In genomic region chr8:3418101-3418500, GRCm38 (mm10) we compare ENCODE assay signal across 9 mouse cellular contexts. TPM values are rescaled to one million over a fixed set of nuclear protein-coding genes. Genes with fewer than 3 reads are reported as not detected.
DNase-seq lines count a peak whose midpoint lies in the region; ATAC-seq and TF ChIP-seq lines count a peak whose summit lies in the region.
"Had no signal": no experiment of that assay in that cellular context is flagged by ENCODE, and none has a peak within 500 bp of the region (broad histone marks: within the 10 kb centered on the region; RNA-seq: fewer than 3 reads in every experiment).

No protein-coding gene starts in this region.

- 88% methylated on average over 1 of the region's 1 CpGs for WGBS in hindbrain, embryonic 10.5 days
- 87% methylated on average over 1 of the region's 1 CpGs for WGBS in hindbrain, embryonic 13.5 days
- 71% methylated on average over 1 of the region's 1 CpGs for WGBS in embryonic facial prominence, embryonic 14.5 days
- WGBS in liver, postnatal 0 days (ENCODE audit: insufficient replicate concordance) = 96% methylated on average over 1 of the region's 1 CpGs
- 96% methylated on average over 1 of the region's 1 CpGs for WGBS in hindbrain, embryonic 14.5 days

- H3K4me3 ChIP-seq in hindbrain, embryonic 10.5 days = peak overlapping the region; percentile 3; the same call in 1 of the 2 replicates
- H3K4me3 ChIP-seq in hindbrain, embryonic 13.5 days = no peak overlapping the region
- no peak overlapping the region for H3K4me3 ChIP-seq in ES-Bruce4 (ENCODE audit: low read depth, low read length)
- no peak overlapping the region for H3K4me3 ChIP-seq in embryonic facial prominence, embryonic 14.5 days (ENCODE audit: low read depth, low read length)
- H3K4me3 ChIP-seq in liver, postnatal 0 days (ENCODE audit: low read depth, low read length) = no peak overlapping the region
- H3K4me3 ChIP-seq in hindbrain, embryonic 14.5 days (replicated peaks; ENCODE audit: low read length) = no peak overlapping the region

- peaks cover 58% of the 10 kb centered on the region for H3K4me1 ChIP-seq in hindbrain, embryonic 10.5 days (replicated peaks)
- H3K4me1 ChIP-seq in hindbrain, embryonic 13.5 days (replicated peaks) = peaks cover 49% of the 10 kb centered on the region
- H3K4me1 ChIP-seq in ES-Bruce4 (ENCODE audit: control insufficient read depth, insufficient read depth, low read length) = peaks cover 18% of the 10 kb centered on the region
- H3K4me1 ChIP-seq in embryonic facial prominence, embryonic 14.5 days (ENCODE audit: control insufficient read depth, insufficient read depth, low read length) = peaks cover 6% of the 10 kb centered on the region
- peaks cover 29% of the 10 kb centered on the region for H3K4me1 ChIP-seq in liver, postnatal 0 days (ENCODE audit: insufficient read depth)
- peaks cover 17% of the 10 kb centered on the region for H3K4me1 ChIP-seq in hindbrain, embryonic 14.5 days (replicated peaks; ENCODE audit: control insufficient read depth, insufficient read depth, low read length)

- peaks cover 3% of the 10 kb centered on the region; the same call in 1 of the 2 replicates for H3K36me3 ChIP-seq in hindbrain, embryonic 10.5 days
- no peaks in the 10 kb centered on the region for H3K36me3 ChIP-seq in hindbrain, embryonic 13.5 days
- H3K36me3 ChIP-seq in ES-Bruce4 (ENCODE audit: control insufficient read depth, insufficient read depth, low read length, poor library complexity, severe bottlenecking) = 0 out of 2 replicates have a peak, but pooled peaks cover 10% of the 10 kb centered on the region
- no peaks in the 10 kb centered on the region for H3K36me3 ChIP-seq in embryonic facial prominence, embryonic 14.5 days (ENCODE audit: control insufficient read depth, insufficient read depth, low read length)
- H3K36me3 ChIP-seq in liver, postnatal 0 days (replicated peaks; ENCODE audit: insufficient read depth, low read length) = peaks cover 9% of the 10 kb centered on the region; the same call in 1 of the 2 replicates
- no peaks in the 10 kb centered on the region for H3K36me3 ChIP-seq in hindbrain, embryonic 14.5 days (replicated peaks; ENCODE audit: control insufficient read depth, insufficient read depth)

- no peaks in the 10 kb centered on the region for H3K9me3 ChIP-seq in hindbrain, embryonic 10.5 days
- H3K9me3 ChIP-seq in hindbrain, embryonic 13.5 days = no peaks in the 10 kb centered on the region
- no peaks in the 10 kb centered on the region for H3K9me3 ChIP-seq in ES-Bruce4 (replicated peaks; ENCODE audit: control insufficient read depth, insufficient read depth, low read length, poor library complexity, severe bottlenecking)
- H3K9me3 ChIP-seq in embryonic facial prominence, embryonic 14.5 days (ENCODE audit: control insufficient read depth, low read length) = no peaks in the 10 kb centered on the region
- no peaks in the 10 kb centered on the region for H3K9me3 ChIP-seq in liver, postnatal 0 days (ENCODE audit: low read length)
- no peaks in the 10 kb centered on the region for H3K9me3 ChIP-seq in hindbrain, embryonic 14.5 days (ENCODE audit: control insufficient read depth, low read length)
- H3K9me3 ChIP-seq: G1E had no signal

- H3K4me2 ChIP-seq in hindbrain, embryonic 13.5 days = no peak overlapping the region
- no peak overlapping the region for H3K4me2 ChIP-seq in embryonic facial prominence, embryonic 14.5 days (ENCODE audit: low read depth, low read length)
- H3K4me2 ChIP-seq in liver, postnatal 0 days (ENCODE audit: low read depth, low read length) = 0 out of 2 replicates have a peak overlapping the region, but pooled peaks have one; percentile 24
- no peak overlapping the region for H3K4me2 ChIP-seq in hindbrain, embryonic 14.5 days (replicated peaks)

- H3K9ac ChIP-seq in hindbrain, embryonic 13.5 days = no peak overlapping the region
- no peak overlapping the region for H3K9ac ChIP-seq in ES-Bruce4 (ENCODE audit: low read depth, poor library complexity, severe bottlenecking)
- H3K9ac ChIP-seq in embryonic facial prominence, embryonic 14.5 days (ENCODE audit: low read depth, low read length) = no peak overlapping the region
- no peak overlapping the region for H3K9ac ChIP-seq in liver, postnatal 0 days (replicated peaks)
- no peak overlapping the region for H3K9ac ChIP-seq in hindbrain, embryonic 14.5 days

- TF ChIP-seq EP300 in ES-Bruce4 (IDR thresholded peaks at IDR 0.05; ENCODE audit: insufficient read depth, low read depth, low read length) = no peak
- no peak for TF ChIP-seq EP300 in liver, postnatal 0 days (IDR thresholded peaks at IDR 0.05; ENCODE audit: low read depth)

- TF ChIP-seq POLR2A in ES-Bruce4 (IDR thresholded peaks at IDR 0.05; ENCODE audit: insufficient read depth, low read length) = no peak

- intact Hi-C loops in gastrocnemius, postnatal 36 days (cut with DNase I) = no loop called here

- no peaks in the 10 kb centered on the region; the same call in 1 of the 2 replicates for H3K27me3 ChIP-seq in hindbrain, embryonic 10.5 days (ENCODE audit: insufficient read depth, poor library complexity, severe bottlenecking)
- H3K27me3 ChIP-seq in hindbrain, embryonic 13.5 days = no peaks in the 10 kb centered on the region
- no peaks in the 10 kb centered on the region for H3K27me3 ChIP-seq in ES-Bruce4 (ENCODE audit: control insufficient read depth, insufficient read depth, low read length, poor library complexity, severe bottlenecking)
- no peaks in the 10 kb centered on the region for H3K27me3 ChIP-seq in embryonic facial prominence, embryonic 14.5 days (replicated peaks; ENCODE audit: control insufficient read depth, insufficient read depth, low read length)
- no peaks in the 10 kb centered on the region for H3K27me3 ChIP-seq in liver, postnatal 0 days (ENCODE audit: insufficient read depth, low read length)
- no peaks in the 10 kb centered on the region for H3K27me3 ChIP-seq in hindbrain, embryonic 14.5 days (ENCODE audit: control insufficient read depth, insufficient read depth, low read length)

- ATAC-seq in hindbrain, embryonic 13.5 days (ENCODE audit: low FRiP score) = no peak
- ATAC-seq in embryonic facial prominence, embryonic 14.5 days (ENCODE audit: low read depth) = peak; percentile 51; the same call in 1 of the 2 replicates
- ATAC-seq in liver, postnatal 0 days = peak; percentile 57
- no peak for ATAC-seq in hindbrain, embryonic 14.5 days (ENCODE audit: low FRiP score)
- ATAC-seq in granulocyte monocyte progenitor cell, adult 5-6 weeks (replicated peaks; ENCODE audit: poor library complexity, severe bottlenecking) = no peak

- no peak for TF ChIP-seq CTCF in ES-Bruce4 (IDR thresholded peaks at IDR 0.05; ENCODE audit: low read depth, low read length)
- no peak for TF ChIP-seq CTCF in liver, postnatal 0 days (IDR thresholded peaks at IDR 0.05; ENCODE audit: low read depth)

- H3K27ac ChIP-seq in hindbrain, embryonic 10.5 days = peak overlapping the region; percentile 82
- no peak overlapping the region for H3K27ac ChIP-seq in hindbrain, embryonic 13.5 days
- H3K27ac ChIP-seq in ES-Bruce4 (ENCODE audit: insufficient read depth, low read length) = peak overlapping the region; percentile 84
- H3K27ac ChIP-seq in embryonic facial prominence, embryonic 14.5 days (replicated peaks; ENCODE audit: low read depth, low read length) = no peak overlapping the region
- H3K27ac ChIP-seq in liver, postnatal 0 days (ENCODE audit: low read depth) = peak overlapping the region; percentile 69
- H3K27ac ChIP-seq in hindbrain, embryonic 14.5 days = no peak overlapping the region

- DNase-seq in hindbrain, embryonic 10.5 days (ENCODE audit: low spot score) = no peak
- DNase-seq in embryonic facial prominence, embryonic 14.5 days (ENCODE audit: low spot score) = peak; percentile 75
- DNase-seq in liver, postnatal 0 days = no peak
- no peak for DNase-seq in hindbrain, embryonic 14.5 days (ENCODE audit: low spot score)
- DNase-seq in gastrocnemius, postnatal 36 days = no peak

RNA-seq across cellular contexts. Expression of gene Arhgef18, which starts 25.3 kb away (rescaled TPM):
- polyA plus RNA-seq in hindbrain, embryonic 10.5 days (2016; fragmentation: Nextera tagmentation; extraction: Ambion mirVana) = 9.9 and 11.0 TPM in 2 replicates
- 10.0 and 12.0 TPM in 2 replicates for polyA plus RNA-seq in hindbrain, embryonic 13.5 days (2015; fragmentation: Nextera tagmentation; extraction: Ambion mirVana)
- polyA plus RNA-seq in ES-Bruce4 (2011; ENCODE audit: insufficient read depth, insufficient read length, low read depth, missing spikeins) = 64.8 and 67.7 TPM in 2 replicates
- polyA plus RNA-seq in embryonic facial prominence, embryonic 14.5 days (2014; fragmentation: Nextera tagmentation; extraction: Ambion mirVana) = 8.7 and 9.3 TPM in 2 replicates
- polyA plus RNA-seq in liver, postnatal 0 days (2015; fragmentation: Nextera tagmentation; extraction: Ambion mirVana) = 1.8 and 1.9 TPM in 2 replicates
- 12.6 TPM in 2 replicates for polyA plus RNA-seq in hindbrain, embryonic 14.5 days (2014; fragmentation: Nextera tagmentation; extraction: Ambion mirVana)
- total RNA-seq in granulocyte monocyte progenitor cell, adult 5-6 weeks (2014; fragmentation: Nextera tagmentation) = 29.1 and 36.5 TPM in 2 replicates
- total RNA-seq in granulocyte monocyte progenitor cell, adult 5-6 weeks (2017) = 24.7 and 25.2 TPM in 2 replicates
- 1 to 10 TPM; 7.9 to 9.1 TPM for total RNA-seq in gastrocnemius, postnatal 36 days (2021)

RNA-seq across cellular contexts. Expression of gene Pex11g, which starts 49.4 kb away (rescaled TPM):
- polyA plus RNA-seq in hindbrain, embryonic 10.5 days (2016; fragmentation: Nextera tagmentation; extraction: Ambion mirVana) = 4.4 TPM in 2 replicates
- 4.2 and 5.3 TPM in 2 replicates for polyA plus RNA-seq in hindbrain, embryonic 13.5 days (2015; fragmentation: Nextera tagmentation; extraction: Ambion mirVana)
- polyA plus RNA-seq in ES-Bruce4 (2011; ENCODE audit: insufficient read depth, insufficient read length, low read depth, missing spikeins) = 4.6 and 6.7 TPM in 2 replicates
- 3.4 and 4.5 TPM in 2 replicates for polyA plus RNA-seq in embryonic facial prominence, embryonic 14.5 days (2014; fragmentation: Nextera tagmentation; extraction: Ambion mirVana)
- 14.8 and 14.9 TPM in 2 replicates for polyA plus RNA-seq in liver, postnatal 0 days (2015; fragmentation: Nextera tagmentation; extraction: Ambion mirVana)
- polyA plus RNA-seq in hindbrain, embryonic 14.5 days (2014; fragmentation: Nextera tagmentation; extraction: Ambion mirVana) = 2.3 and 3.2 TPM in 2 replicates
- 2.3 and 2.8 TPM in 2 replicates for total RNA-seq in granulocyte monocyte progenitor cell, adult 5-6 weeks (2014; fragmentation: Nextera tagmentation)
- 1.6 and 3.4 TPM in 2 replicates for total RNA-seq in granulocyte monocyte progenitor cell, adult 5-6 weeks (2017)
- 1 to 10 TPM; 2.4 to 3.5 TPM for total RNA-seq in gastrocnemius, postnatal 36 days (2021)

RNA-seq across cellular contexts. Expression of gene Tex45, which starts 52.6 kb away (rescaled TPM):
- polyA plus RNA-seq in hindbrain, embryonic 10.5 days (2016; fragmentation: Nextera tagmentation; extraction: Ambion mirVana) = not detected in 2 replicates
- 0.30 and 0.54 TPM in 2 replicates for polyA plus RNA-seq in hindbrain, embryonic 13.5 days (2015; fragmentation: Nextera tagmentation; extraction: Ambion mirVana)
- polyA plus RNA-seq in ES-Bruce4 (2011; ENCODE audit: insufficient read depth, insufficient read length, low read depth, missing spikeins) = 0.39 and 0.44 TPM in 2 replicates
- polyA plus RNA-seq in embryonic facial prominence, embryonic 14.5 days (2014; fragmentation: Nextera tagmentation; extraction: Ambion mirVana) = 0.18 TPM in 1 of 2 replicates, not detected in the other
- polyA plus RNA-seq in liver, postnatal 0 days (2015; fragmentation: Nextera tagmentation; extraction: Ambion mirVana) = not detected in 2 replicates
- polyA plus RNA-seq in hindbrain, embryonic 14.5 days (2014; fragmentation: Nextera tagmentation; extraction: Ambion mirVana) = 0.35 and 0.39 TPM in 2 replicates
- not detected in 2 replicates for total RNA-seq in granulocyte monocyte progenitor cell, adult 5-6 weeks (2014; fragmentation: Nextera tagmentation)
- total RNA-seq in granulocyte monocyte progenitor cell, adult 5-6 weeks (2017) = not detected in 2 replicates
- under 1 TPM in 1 of 2 experiments, not detected in 1; 0.15 TPM for total RNA-seq in gastrocnemius, postnatal 36 days (2021)
- polyA plus RNA-seq: G1E had no signal

Comparison
In these comparisons a context has a peak if more than half of its experiments do, and no peak if none do; other contexts are left out.
1. H3K27ac ChIP-seq: peak in hindbrain, embryonic 10.5 days (single experiment), ES-Bruce4 (single experiment) and liver, postnatal 0 days (single experiment); none in hindbrain, embryonic 13.5 days (single experiment), embryonic facial prominence, embryonic 14.5 days (single experiment) and hindbrain, embryonic 14.5 days (single experiment).
2. ATAC-seq: peak in embryonic facial prominence, embryonic 14.5 days (single experiment) and liver, postnatal 0 days (single experiment); none in hindbrain, embryonic 13.5 days (single experiment), hindbrain, embryonic 14.5 days (single experiment) and granulocyte monocyte progenitor cell, adult 5-6 weeks (single experiment).